Mouse (Mus musculus): ENCODE data around the gene Atf7. TPM values are rescaled to one million over a fixed set of nuclear protein-coding genes. Genes with fewer than 3 reads are reported as not detected.

Atf7 gene
- total and polyA plus RNA-seq, 3 experiments, result 6.7 to 31.9 (median 8.6) TPM

- dilution Hi-C loops (cut with MboI; ENCODE audit: extremely low pct_ligation_motif_present, extremely low pct_unique_long_range_greater_than_20kb, low sequenced_read_pairs), result no loop called here
- in situ Hi-C loops (cut with MboI; ENCODE audit: low pct_ligation_motif_present, low pct_unique_long_range_greater_than_20kb, low sequenced_read_pairs), result loop anchor here (5.0 kb wide), 1 partner anchor 48 kb away; no protein-coding TSS in a partner anchor
- H3K79me2 ChIP-seq (replicated peaks; ENCODE audit: control insufficient read depth, extremely low read depth, insufficient read depth, poor library complexity, severe bottlenecking), result peaks cover 6% of the 10 kb centered on the region
- peaks cover 3% of the 10 kb centered on the region for H3K27me3 ChIP-seq (replicated peaks)
- no peak for DNase-seq (ENCODE audit: extremely low read depth)
- no peak overlapping the region for H3K27ac ChIP-seq (ENCODE audit: insufficient read depth, low read depth)
- H3K9me3 ChIP-seq (replicated peaks; ENCODE audit: low read length), result no peaks in the 10 kb centered on the region
- no peak for TF ChIP-seq KAT2A (IDR thresholded peaks at IDR 0.05; ENCODE audit: insufficient replicate concordance, low read length)
- TF ChIP-seq JUND (conservative IDR thresholded peaks at IDR 0.05; ENCODE audit: low read depth, low read length), result no peak
- no peak for TF ChIP-seq MYC (IDR thresholded peaks at IDR 0.05; ENCODE audit: low read depth, low read length)
- no peak for TF ChIP-seq ZMIZ1 (IDR thresholded peaks at IDR 0.05; ENCODE audit: low read depth, low read length)
- TF ChIP-seq RAD21 (IDR thresholded peaks at IDR 0.05; ENCODE audit: low read depth, low read length), result no peak
- TF ChIP-seq NRF1 (IDR thresholded peaks at IDR 0.05; ENCODE audit: low read depth, low read length), result no peak
- TF ChIP-seq GABPA (IDR thresholded peaks at IDR 0.05; ENCODE audit: insufficient replicate concordance, low read depth, low read length), result no peak
- TF ChIP-seq CHD1 (IDR thresholded peaks at IDR 0.05; ENCODE audit: low read depth, low read length), result no peak
- no peak for TF ChIP-seq CHD2 (IDR thresholded peaks at IDR 0.05; ENCODE audit: low read length)
- no peak for TF ChIP-seq POLR2AphosphoS2 (IDR thresholded peaks at IDR 0.05; ENCODE audit: low read depth, low read length)
- TF ChIP-seq RCOR1 (conservative IDR thresholded peaks at IDR 0.05; ENCODE audit: low read depth, low read length), result no peak
- peaks cover 18 to 57% of the 10 kb centered on the region in 2 experiments for H3K4me1 ChIP-seq (ENCODE audit: control insufficient read depth in 1 of 2, insufficient read depth in 2 of 2)
- no peak overlapping the region for H3K4me3 ChIP-seq (replicated peaks in 1 of 3; ENCODE audit: low read depth in 2 of 3, low read length in 2 of 3, poor library complexity in 1 of 3)
- peak overlapping the region; percentile 71; the same call in 1 of the 2 replicates for H3K4me2 ChIP-seq (ENCODE audit: insufficient read depth, low read depth, poor library complexity, severe bottlenecking)
- H3K9ac ChIP-seq (ENCODE audit: insufficient read depth, low read depth), result no peak overlapping the region
- peaks cover 1 to 7% of the 10 kb centered on the region in 2 experiments for H3K36me3 ChIP-seq (replicated peaks in 1 of 2; ENCODE audit: control insufficient read depth in 1 of 2, insufficient read depth in 1 of 2, low read length in 1 of 2)
These were observed 109.5 kb downstream of the Atf7 start for GRCm38 (mm10) chr15:102515791-102516190.

DNA sequence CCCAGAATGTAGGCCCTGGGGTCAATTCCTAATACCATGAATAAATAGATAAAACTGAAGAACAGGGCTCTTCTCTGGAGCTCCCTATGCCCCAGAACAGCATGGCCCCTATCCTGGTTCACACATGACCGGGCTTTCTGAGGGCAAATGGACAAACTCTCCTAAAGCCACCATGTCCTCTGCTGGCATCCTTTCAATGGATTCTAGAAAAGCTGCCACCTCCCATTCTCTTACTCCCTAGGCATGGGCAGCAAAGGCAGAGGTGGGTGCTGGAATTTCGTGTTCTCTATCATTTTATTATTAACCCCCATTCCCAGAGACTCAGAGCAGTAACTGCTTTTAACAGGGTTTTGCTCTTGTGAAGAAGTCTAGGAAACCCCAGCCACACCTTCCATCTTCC lies 110.0 kb downstream of the Atf7 start:
- Histone ChIP-seq H3K36me3 (replicated peaks in 1 of 2; ENCODE audit: control insufficient read depth in 1 of 2, insufficient read depth in 1 of 2, low read length in 1 of 2) (peaks cover 0 to 2% of the 10 kb centered on the region in 2 experiments), H3K27me3 (replicated peaks) (peaks cover 3% of the 10 kb centered on the region), H3K9me3 (replicated peaks; ENCODE audit: low read length) (no peaks in the 10 kb centered on the region), H3K4me3 (replicated peaks in 1 of 3; ENCODE audit: low read depth in 2 of 3, low read length in 2 of 3, poor library complexity in 1 of 3) (no peak overlapping the region), H3K4me1 (ENCODE audit: control insufficient read depth in 1 of 2, insufficient read depth in 2 of 2) (peaks cover 22 to 57% of the 10 kb centered on the region in 2 experiments), H3K9ac (ENCODE audit: insufficient read depth, low read depth) (no peak overlapping the region), H3K27ac (ENCODE audit: insufficient read depth, low read depth) (no peak overlapping the region), H3K79me2 (replicated peaks; ENCODE audit: control insufficient read depth, extremely low read depth, insufficient read depth, poor library complexity, severe bottlenecking) (peaks cover 6% of the 10 kb centered on the region), H3K4me2 (ENCODE audit: insufficient read depth, low read depth, poor library complexity, severe bottlenecking) (no peak overlapping the region)
- in situ Hi-C loops (cut with MboI; ENCODE audit: low pct_ligation_motif_present, low pct_unique_long_range_greater_than_20kb, low sequenced_read_pairs) (loop anchor here (5.0 kb wide), 1 partner anchor 48 kb away; no protein-coding TSS in a partner anchor), dilution Hi-C loops (cut with MboI; ENCODE audit: extremely low pct_ligation_motif_present, extremely low pct_unique_long_range_greater_than_20kb, low sequenced_read_pairs) (no loop called here)
- no peak for TF ChIP-seq ZNF384 (IDR thresholded peaks at IDR 0.05; ENCODE audit: low read depth, low read length)
- TF ChIP-seq SIN3A (IDR thresholded peaks at IDR 0.05; ENCODE audit: low read length), result no peak
- no peak for TF ChIP-seq BHLHE40 (IDR thresholded peaks at IDR 0.05; ENCODE audit: low read depth, low read length)
- TF ChIP-seq IRF4 (IDR thresholded peaks at IDR 0.05; ENCODE audit: low read depth, low read length), result no peak
- DNase-seq (ENCODE audit: extremely low read depth), result no peak

Data from CH12.LX (cell line).